Mouse (Mus musculus) stomach, postnatal 0 days (tissue): Measurements from ENCODE around the gene Fbxo7.

Experiments used
- CTCF ChIP-seq: IDR thresholded peaks from 2 replicates; pipeline ENCODE4 v1.5.1; 2016; ENCODE audit warnings: antibody characterized with exemption, low read depth, mild to moderate bottlenecking, moderate library complexity
- EP300 ChIP-seq: optimal IDR thresholded peaks from 2 replicates; pipeline ENCODE3; 2016; ENCODE audit warnings: antibody characterized with exemption

- TF ChIP-seq CTCF (no peak), EP300 (no peak)
Measured at GRCm38 (mm10) chr10:86026354-86026753, 4.6 kb downstream of the Fbxo7 start.
